Mouse (Mus musculus) megakaryocyte, embryonic 14.5 days (primary cell): Measurements from ENCODE around the gene Klhl29.

Source experiments
- FLI1 ChIP-seq: IDR thresholded peaks from 2 replicates; pipeline ENCODE4 v1.6.1; 2012; ENCODE audit warnings: low read length, inconsistent platforms, mixed read lengths
- GATA1 ChIP-seq: IDR thresholded peaks from 3 replicates; pipeline ENCODE4 v1.6.1; 2012; ENCODE audit warnings: mixed read lengths, low read length, inconsistent platforms, borderline replicate concordance

DNA sequence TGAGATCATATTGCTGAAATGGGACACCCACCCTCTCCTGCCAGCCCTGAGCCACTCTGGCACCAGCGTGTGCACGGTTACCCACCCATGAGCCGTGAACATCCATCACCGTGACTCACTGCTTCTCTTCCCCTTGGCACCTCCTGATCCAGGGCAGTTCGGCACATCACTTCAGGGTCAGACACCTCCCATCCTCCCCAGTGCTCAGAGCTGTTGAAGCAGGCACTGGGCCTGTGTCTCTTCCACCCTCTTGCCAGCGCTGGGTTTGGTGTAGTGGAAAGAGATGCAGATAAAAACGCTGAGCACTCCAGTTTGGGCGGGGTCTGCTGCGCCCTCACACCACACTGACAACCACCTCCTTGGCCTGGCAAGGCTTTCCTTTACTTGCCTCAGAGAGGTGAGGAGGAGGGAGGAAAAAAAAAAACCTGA lies 129.3 kb downstream of the Klhl29 start:
- no peak for TF ChIP-seq GATA1
- no peak for TF ChIP-seq FLI1
